Mouse (Mus musculus) 3T3-L1 (cell line): Measurements from ENCODE around the gene 1700034J05Rik.

ENCODE experiments used
- DNase-seq: peaks from one replicate; pipeline ENCODE4 v3.0.0-alpha.2; 2015; ENCODE audit warnings: low read depth, low spot score

The 1700034J05Rik gene

DNA sequence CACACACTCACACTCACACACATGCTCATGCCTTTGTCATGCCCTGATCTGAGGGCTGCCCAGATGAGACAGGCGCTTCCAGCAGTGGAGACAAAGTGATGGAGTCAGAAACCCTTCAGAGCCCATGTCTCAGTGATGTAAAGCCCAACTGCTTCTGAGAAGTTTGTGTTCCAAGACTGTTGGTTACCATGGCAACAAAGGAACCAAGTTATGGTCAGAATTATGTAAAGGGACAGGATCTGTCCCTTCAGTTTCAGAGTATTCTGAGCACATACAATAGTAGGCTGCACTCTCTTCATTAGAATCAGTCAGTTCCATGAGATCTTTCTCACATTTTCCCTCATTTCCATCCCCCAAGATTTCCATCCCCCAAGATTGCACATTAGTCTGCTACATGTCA is at the start of gene 1700034J05Rik:
1700034J05Rik (minus strand) TSS at position 165 of the 400 bp plus-strand sequence.
- peak; percentile 48 for DNase-seq

DNA sequence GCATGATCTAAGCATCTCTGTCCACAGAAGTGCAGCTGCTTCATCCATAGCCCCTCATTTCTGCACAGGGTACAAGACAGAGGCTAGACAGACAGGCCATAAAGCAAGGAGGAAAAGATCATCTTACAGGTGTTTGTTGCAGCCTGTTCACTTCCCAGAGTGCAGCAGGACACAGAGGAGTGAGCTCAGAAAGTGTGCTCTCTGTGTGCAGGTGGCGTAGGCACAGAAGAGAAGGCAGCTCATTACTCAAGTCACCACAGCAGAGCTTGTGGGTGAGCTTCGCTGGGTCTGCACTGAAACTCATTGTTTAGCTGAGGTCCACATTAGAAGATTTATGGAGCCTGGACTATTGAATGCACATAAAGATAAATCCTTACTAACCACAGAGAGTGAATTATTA is 45.5 kb upstream of the 1700034J05Rik start:
- DNase-seq, result no peak

DNA sequence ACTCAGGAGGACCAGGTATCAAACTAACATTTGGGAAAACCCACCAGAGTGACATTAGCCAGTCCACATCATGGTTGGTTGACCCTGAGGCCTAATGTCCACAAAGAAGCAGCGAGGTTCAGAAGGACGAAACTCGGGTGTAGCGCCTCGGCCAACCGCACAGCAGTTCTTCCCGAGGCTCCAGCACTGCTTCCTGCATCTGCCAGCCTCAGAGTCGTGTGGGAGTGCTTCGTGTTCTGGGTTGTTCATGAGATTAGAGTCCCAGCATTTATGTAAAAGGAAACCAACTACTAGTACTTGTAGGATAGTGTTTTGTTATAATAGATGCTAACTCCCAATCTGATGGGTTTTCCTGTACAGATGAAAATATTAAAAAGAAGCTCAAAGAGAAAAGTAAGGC is 45.1 kb upstream of the 1700034J05Rik start:
- DNase-seq, result no peak

DNA sequence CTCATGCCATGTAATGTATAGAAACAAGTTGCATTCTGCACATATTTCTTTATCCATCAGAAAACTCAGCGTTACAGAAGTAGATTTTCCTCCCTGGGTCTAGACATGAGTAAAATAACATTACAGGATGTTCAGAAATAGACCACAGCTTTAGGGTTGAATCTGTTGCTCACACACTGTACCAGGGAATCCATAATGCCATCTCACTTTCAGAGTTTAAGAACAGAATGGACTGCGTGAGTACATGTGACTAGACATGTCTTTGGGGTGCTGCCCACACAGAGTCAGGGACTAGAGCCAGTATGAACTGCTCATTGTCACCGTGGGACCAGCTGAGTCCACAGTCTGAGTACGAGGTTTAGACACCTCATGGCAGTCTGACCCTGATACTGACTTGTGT is 44.5 kb upstream of the 1700034J05Rik start:
- no peak for DNase-seq

DNA sequence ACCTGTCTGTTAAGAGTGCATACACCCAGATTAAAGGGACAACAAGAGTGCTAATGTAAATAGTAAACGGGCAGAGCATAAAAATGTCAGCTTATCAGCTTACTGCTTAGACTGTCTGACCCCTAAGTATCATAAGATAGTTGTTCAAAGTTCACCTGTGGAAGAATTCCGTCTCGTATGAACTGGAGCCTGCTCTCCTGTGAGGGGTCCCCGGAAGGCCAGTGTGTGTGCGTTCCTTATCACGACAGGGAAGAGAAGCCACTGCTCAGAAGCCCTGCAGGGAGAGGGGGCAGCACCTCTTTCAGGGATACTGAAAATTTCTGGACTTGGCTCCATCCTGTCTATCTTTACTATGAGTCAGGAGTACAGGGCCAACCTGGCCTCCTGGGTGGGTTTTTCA is 42.8 kb upstream of the 1700034J05Rik start:
- no peak for DNase-seq

DNA sequence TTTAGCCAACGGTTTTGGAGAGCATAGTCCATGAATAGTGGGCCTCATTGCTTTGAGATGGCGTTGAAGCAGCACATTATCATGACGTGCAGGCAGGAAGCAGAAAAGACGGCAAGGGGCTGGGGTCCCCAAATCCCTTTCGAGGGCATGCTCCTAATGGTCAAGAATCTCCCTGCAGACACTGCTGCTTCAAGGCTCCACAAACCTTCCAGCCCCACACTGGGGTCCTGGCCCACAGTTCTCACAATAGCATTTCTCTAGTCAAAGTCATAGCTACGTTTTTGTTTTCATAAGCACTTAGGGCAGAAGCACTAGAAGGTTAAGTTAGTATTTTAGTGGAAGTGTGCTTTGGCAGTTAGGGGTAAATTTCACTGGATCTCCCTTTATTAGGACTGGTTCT is 41.7 kb upstream of the 1700034J05Rik start:
- DNase-seq, result no peak

DNA sequence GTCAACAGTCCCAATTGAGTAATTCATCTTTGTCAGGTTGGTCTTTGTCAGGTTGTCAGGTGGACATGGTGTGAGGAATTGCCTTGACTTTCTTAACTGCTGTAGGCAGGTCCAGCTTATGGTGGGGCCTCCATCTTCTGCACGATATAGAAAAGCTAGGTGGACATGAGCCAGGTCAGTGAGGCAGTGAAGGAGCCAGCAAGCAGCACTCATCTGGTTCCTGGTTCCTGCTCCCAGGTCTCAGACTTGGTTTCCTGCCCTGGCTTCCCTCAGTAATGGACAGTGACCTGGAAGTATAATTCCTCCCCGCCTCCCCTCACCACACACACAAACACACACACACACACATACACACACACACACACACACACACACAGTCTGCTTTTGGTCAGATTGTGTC is 41.2 kb upstream of the 1700034J05Rik start:
- no peak for DNase-seq

DNA sequence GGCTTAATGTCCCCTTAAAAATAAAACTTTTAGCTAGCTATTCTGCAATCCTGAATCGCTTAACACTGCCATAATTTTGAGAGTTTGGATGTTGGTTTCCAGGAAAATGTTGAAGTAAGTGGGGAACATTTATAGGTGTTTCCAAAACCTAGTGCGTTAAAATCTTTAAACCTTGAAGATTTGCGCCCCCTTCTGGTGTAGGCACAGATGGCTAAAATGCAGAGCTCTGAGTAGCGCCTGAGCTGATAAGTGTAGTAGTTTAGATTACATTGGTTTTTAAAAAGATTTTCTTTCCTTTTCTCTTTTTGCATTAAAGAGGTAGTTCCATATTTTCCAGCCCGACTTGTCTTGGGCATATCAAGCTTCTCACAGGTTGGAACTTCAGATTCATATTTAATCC is 40.0 kb upstream of the 1700034J05Rik start:
- DNase-seq, result peak; percentile 86

DNA sequence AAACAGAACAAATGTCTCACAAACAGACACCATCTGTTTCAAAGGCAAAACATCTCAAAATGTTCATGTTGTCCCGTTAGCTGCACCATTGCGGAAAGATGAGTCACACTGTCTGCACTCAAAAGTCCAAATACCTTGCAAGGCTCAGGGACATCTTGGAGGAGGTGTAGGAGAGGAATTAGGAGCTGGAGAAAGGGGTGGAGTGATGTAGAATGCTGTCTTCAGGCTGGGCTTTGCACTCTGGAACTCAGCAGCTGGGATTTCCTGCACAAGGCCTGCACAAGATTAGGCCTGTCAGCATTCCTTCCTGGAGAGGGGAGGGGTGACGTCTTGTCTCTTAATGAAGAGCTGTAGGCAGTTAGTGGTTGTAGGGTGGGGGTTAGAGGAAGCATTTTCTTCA is 30.3 kb upstream of the 1700034J05Rik start:
- peak; percentile 89 for DNase-seq

DNA sequence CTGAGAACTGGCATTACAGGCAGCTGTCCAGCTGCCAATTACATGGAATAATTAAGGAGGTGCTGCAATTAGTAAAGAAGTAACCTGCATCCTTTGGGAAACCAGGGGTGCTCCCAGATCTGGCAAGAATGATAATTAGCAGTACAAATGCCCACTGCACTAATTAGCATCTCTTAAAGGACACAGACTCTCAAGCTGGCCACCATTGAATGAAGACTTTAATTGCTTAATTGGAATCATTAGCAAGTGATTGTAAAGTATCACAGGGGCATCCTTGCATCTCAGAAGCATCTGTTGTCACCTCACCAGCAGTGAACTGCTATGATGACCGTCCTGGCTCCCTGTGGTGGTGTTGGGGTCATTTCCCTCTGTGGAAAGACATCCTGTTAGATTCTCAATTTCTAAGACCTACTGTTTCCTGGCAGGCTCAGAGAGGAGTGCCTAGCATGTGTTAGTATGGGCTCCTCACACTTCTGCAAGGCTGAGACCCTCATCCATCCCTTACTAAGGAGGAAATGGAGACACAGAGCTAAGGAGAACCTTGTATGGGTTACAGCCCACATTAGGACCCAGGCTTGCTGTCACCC is 27.1 kb upstream of the 1700034J05Rik start:
- no peak for DNase-seq

DNA sequence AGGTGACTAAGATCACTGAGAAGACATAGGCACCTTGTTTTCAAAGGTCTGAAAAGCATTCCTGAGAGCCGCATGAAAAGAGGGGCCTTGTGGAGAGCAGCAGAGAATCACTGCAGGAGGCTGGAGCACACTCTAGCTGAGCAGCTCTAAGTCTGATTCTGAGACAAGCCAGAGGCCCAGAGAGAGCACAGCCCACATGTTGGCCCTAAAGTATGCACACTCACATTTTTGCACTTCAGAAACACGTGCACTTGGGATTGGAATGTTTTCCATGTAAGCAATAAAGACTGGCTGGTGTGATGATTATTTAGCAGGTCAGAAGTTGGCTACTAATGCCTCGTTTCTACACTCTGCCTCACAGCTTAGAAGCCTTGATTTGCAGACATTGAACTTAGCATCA is 25.7 kb upstream of the 1700034J05Rik start:
- no peak for DNase-seq

DNA sequence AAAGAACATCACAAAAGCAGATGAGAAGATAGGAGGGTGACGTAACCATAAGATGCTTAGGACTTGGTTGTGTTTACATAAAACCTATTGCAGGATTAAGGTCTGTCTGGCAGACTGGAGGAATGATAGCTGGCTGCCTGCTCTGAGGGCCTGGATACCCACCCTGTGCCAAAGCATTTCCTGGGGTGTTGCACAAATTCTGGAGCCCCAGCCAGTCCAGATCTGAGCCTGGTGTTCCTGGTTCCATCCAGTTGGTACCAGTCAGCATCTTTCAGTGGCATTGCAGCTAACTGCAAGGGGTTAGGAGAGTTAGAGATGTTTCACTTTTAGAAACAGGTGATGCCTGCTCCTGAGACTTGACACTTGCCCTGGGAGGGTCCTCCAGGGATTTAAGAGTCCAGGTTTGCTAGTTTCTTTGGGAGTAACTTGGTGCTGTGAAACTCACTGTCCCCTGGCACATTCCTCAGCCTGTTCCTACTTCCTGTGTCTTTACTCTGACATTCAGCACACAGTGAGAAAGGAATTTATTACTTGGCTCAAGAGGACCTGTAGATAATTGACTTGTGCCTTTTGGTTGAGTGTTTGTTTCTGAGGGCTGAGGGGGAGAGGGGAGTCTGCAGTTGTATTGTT is 25.0 kb upstream of the 1700034J05Rik start:
- no peak for DNase-seq

DNA sequence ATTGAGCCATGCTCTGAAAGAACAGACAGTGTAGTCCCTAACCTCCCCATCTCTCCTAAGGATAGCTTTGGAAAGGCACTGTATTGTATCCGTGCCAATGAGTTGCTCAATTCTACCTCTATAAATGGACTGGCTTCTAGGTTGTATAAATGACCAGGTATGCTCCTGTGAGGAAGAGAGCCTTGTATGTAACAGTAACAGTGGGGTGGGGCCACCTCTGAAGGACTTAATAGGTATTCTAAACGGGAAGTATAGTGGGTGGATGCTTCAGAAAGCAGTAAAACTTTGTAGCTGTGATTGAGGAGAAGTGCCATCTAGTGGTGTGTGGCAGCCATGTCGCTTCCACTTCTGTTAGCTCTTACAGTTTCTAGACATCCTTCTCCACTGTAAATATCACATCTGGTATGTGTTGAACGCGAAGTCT is 24.5 kb upstream of the 1700034J05Rik start:
- peak; percentile 81 for DNase-seq

DNA sequence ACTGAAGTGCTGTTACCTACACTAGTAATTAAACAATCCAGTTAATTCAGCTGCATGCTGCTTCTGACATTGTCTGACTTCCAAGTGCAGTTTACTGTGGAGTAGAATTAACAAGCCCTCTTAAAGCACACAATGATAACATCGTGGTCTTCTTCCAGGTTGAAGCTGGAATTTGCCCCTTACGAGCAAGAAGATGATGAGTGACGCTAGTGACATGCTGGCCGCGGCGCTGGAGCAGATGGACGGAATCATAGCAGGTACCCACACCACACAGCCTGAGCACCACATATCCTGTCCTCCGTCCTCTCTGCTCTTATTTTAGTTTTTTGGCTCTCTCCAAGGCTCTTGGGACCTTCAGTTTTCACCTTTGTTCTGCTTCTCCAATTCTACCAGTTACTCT is 22.2 kb upstream of the 1700034J05Rik start:
- no peak for DNase-seq

DNA sequence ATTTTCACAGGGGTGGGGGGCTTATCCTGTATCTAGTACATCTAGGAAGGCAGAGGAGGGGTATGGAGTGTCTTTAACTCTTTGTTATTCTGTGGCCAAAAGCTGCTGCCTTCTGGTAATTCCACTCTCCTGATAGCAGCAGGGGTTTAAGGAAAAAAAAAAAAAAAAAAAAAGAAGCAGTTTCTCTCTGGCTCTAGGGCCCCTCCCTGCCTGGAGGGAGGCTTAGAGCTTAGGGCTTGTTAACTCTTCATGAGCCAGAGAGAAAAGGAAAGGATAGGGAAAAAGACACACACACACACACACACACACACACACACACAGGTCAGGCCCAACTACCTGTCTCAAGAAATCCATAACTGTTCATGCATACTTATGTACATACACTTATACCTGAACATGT is 19.6 kb upstream of the 1700034J05Rik start:
- DNase-seq, result no peak

DNA sequence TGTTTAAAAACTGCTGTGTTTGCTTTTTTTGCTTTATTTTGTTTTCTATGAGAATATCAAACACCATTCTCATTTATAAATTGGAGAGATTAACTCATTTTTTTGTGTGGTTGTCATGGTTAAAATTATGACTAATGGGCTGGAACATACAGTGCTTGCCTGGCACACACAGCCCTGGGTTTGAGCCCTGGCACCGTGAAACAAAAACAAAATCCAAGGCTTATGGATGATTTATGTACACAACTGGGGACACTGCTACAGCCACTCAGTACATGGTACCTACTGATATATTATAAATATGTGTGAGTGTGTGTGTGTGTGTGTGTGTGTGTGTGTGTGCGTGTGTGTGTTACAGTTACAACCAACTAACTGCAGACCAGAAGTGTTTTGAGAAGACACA is 19.2 kb upstream of the 1700034J05Rik start:
- peak; percentile 36 for DNase-seq

DNA sequence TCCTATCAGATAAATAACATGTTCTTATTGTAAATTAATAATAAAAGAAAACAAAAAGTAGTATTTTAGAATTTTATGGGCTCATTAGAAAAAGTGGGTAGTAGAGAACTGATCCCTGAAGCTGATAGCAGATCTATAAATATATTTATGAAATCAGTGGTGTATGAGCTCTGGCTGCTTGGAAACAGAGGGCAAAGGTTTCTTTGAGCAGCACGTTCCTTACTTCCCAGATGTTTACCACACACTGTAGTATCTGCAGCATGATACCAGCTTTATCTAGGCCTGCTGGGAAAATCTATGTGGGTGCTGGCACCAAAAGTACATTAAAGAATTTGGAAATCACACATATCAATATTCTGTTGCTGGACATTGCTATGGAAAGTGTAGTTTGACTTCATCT is 18.5 kb upstream of the 1700034J05Rik start:
- no peak for DNase-seq

DNA sequence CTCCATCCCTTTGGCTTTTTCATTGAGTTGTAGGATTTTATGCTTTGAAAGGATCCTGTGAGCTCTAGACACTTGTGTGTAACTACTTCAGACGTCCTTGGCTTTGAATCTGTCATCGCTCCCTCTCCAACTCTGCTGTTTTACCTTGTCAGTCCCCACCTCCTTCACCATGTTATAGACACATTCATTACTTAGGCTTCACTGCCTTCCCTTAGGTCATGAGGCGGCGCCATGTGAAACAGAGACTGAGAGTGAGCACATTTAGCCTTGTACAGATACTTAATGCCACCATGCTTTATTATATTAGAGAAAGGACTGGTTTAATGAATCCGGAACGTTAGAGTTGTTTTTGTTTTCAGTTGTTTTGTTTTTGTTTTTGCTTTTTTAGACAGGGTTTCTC is 17.8 kb upstream of the 1700034J05Rik start:
- no peak for DNase-seq

DNA sequence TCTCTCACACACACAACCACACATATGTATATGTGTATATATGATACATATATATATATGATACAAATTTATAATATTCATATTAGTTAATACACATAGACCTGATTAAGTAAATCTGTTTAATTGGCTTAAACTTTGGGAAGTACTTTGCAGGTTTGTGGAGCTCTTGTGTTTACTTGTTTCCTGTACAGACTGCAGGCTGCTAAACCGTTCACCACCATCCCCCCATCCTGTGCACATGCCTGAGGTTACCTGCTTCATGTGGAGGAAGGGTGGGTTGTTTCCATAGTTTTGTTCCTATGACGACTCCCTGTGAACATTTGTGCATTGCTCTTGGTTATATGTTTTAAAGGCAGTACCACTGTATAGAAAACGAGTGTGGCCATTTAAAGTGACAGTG is 17.1 kb upstream of the 1700034J05Rik start:
- no peak for DNase-seq

DNA sequence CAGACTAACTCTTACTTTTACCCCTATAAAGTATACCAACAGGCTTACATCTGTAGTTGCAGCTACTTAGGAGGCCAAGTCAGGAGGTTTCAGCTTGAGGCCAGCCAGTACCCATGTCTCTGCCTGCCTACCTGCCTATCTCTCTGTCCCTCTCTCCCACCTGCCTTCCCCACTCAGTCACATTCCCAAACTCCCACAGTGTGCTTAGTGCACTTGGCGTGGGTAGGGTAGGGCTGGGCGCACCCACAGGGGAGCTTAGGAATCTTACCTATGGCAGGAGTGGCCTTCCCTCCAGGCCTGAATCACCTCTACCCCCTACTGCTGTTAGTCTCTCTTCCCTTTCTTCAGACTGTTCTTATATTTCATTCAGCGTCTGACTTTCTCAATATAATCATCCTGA is 16.6 kb upstream of the 1700034J05Rik start:
- DNase-seq, result no peak

DNA sequence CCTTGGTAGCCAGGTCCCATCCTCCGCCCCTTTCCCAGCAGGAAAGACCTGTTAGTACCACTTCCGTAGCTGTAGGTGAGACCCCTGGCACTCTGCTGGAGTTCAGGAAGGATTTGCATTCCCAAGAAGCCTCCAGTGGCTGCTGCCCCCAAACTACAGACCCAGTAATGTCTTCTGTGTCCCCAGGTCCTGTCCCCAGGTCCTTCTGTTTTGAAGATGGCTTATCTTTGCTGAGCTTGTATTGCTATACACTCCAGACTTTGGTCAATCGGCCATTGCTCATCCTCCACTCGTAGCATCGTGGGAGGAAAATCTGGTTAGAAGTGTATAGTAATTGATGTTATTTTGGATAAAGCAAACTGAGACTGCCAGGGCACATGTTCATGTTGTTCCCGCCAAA is 13.6 kb upstream of the 1700034J05Rik start:
- DNase-seq, result no peak

DNA sequence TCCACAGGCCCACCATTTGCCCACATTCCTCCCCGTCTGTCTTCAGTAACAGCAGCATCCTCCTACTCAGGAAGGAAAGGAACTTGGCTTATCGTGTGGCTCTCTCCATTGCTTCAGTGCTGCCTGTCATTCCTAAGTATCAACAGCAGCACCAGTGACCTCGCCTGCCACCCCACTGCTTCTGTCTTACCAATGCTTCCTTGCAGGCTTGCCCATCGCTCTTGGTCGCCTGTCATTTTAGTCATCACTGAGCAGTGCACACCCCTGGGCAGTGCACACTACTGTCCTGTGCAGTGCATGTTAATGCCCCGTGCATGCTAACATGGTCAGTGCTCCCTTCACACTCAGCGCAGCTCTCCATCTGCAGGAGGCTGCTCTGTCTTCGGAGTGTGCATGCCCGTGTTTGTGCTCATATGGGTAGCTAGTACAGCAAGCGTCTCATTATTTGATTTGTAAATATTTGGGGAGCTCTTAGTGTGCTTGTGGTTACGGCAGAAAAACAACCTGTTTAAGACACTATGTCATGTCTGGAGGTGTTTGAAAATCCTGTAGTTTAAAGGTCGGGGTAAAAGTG is 12.3 kb upstream of the 1700034J05Rik start:
- no peak for DNase-seq

DNA sequence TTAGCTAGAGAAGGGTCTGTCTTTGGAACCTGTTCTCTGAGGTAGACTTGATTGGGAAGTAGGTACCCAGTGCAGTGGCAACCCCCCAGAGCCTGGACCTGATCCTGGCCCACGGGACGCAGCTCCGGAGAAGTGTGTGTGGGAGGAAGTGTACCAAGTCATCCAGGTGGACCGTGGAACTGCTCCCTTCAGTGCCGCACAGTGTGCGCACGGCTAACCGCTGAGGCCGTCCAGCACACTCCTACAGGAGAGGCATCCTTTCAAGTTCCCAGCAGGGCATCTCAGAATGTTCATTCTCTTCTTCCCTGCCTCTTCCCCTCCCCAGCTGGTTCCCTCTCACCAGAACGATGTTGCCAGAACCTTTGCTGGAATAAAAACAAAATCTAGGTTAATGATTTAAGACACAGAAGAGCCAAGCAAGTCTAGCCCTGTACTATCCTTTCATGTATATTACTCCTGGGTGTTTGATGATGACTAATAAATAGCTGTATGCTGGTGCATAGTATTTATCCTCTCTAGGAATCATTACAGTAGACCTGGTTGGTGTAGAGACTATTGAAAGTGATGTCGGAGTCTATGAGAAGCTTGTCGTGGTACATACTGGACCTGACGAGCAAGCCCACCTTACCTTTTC is 11.0 kb upstream of the 1700034J05Rik start:
- DNase-seq, result no peak
